Mouse (Mus musculus): ENCODE results near the gene Plppr1. TPM values are rescaled to one million over a fixed set of nuclear protein-coding genes. Genes with fewer than 3 reads are reported as not detected.
"Not testable (repeated sequence)": the region's sequence is repeated elsewhere in the genome, so short reads cannot be mapped to it uniquely, and the experiment has no call there.

Plppr1 gene
- polyA plus RNA-seq, 1 experiment from 2014 or later: 13.0 TPM

- not testable (repeated sequence) for H3K4me3 ChIP-seq; H3K4me1 ChIP-seq (replicated peaks); H3K36me3 ChIP-seq; DNase-seq (ENCODE audit: low spot score); H3K27me3 ChIP-seq (ENCODE audit: insufficient read depth, poor library complexity, severe bottlenecking); H3K27ac ChIP-seq
- 85% methylated on average over 3 of the region's 3 CpGs for WGBS
- peaks cover 18% of the 10 kb centered on the region for H3K9me3 ChIP-seq
Observed at GRCm38 (mm10) chr4:49368046-49368445, 309.0 kb downstream of the Plppr1 start.

GRCm38 (mm10) chr4:49383576-49384318 is 324.7 kb downstream of the Plppr1 start:
- not testable (repeated sequence) for DNase-seq (ENCODE audit: low spot score); H3K4me1 ChIP-seq (replicated peaks); H3K36me3 ChIP-seq; H3K9me3 ChIP-seq; H3K4me3 ChIP-seq; H3K27ac ChIP-seq; H3K27me3 ChIP-seq (ENCODE audit: insufficient read depth, poor library complexity, severe bottlenecking)
- 82% methylated on average over 2 of the region's 2 CpGs for WGBS

GRCm38 (mm10) chr4:49386873-49387272 is 327.8 kb downstream of the Plppr1 start:
- Histone ChIP-seq H3K27me3 (ENCODE audit: insufficient read depth, poor library complexity, severe bottlenecking) (no peaks in the 10 kb centered on the region), H3K4me1 (replicated peaks) (no peaks in the 10 kb centered on the region), H3K4me3 (no peak overlapping the region), H3K36me3 (no peaks in the 10 kb centered on the region), H3K27ac (no peak overlapping the region), H3K9me3 (no peaks in the 10 kb centered on the region)
- 56% methylated on average over 2 of the region's 2 CpGs for WGBS
- no peak for DNase-seq (ENCODE audit: low spot score)
